ENCODE assay signal across 8 mouse cellular contexts in the genomic region with DNA sequence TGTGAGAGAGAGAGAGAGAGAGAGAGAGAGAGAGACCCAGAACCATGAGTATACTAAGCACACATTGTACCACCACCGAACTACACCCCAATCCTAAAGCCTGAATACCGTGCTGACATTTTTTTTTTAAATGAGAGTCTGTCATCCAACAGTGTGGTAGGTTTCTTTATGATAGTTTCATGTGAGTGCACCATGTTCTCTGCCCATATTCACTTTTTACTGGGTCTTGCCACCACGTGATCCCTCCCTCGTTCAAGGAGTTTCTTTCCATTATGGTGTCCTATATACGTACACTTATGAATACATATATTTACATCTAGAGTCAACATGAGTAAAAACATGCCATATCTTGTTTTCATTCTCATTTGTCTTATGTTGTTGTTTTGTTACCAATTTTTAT. TPM values are rescaled to one million over a fixed set of nuclear protein-coding genes. Genes with fewer than 3 reads are reported as not detected.
DNase-seq lines count a peak whose midpoint lies in the region; ATAC-seq and TF ChIP-seq lines count a peak whose summit lies in the region.

No protein-coding gene starts in this region.

- TF ChIP-seq POLR2A in kidney, adult 2 months (IDR thresholded peaks at IDR 0.05; ENCODE audit: low read depth, low read length): no peak

- no peak for DNase-seq in kidney, adult 2 months
- DNase-seq in kidney, adult 8-10 months: no peak
- DNase-seq in cerebellum, adult 18-20 months: no peak
- no peak for DNase-seq in spleen, postnatal 36 days (ENCODE audit: low spot score in 2 of 2)

- peaks cover 25% of the 10 kb centered on the region for H3K4me1 ChIP-seq in kidney, adult 2 months (ENCODE audit: control insufficient read depth, insufficient read depth, low read length)
- H3K4me1 ChIP-seq in hindbrain, embryonic 16.5 days (ENCODE audit: control insufficient read depth, insufficient read depth, low read depth, low read length): no peaks in the 10 kb centered on the region
- peaks cover 8% of the 10 kb centered on the region; the same call in 1 of the 2 replicates for H3K4me1 ChIP-seq in midbrain, embryonic 12.5 days

- ATAC-seq in activated CD4-positive, CD25-positive, alpha-beta regulatory T cell, adult 4 months: peak; percentile 34
- ATAC-seq in hindbrain, embryonic 16.5 days: no peak
- no peak for ATAC-seq in midbrain, embryonic 12.5 days (ENCODE audit: low FRiP score, low read depth)
- ATAC-seq in erythroid progenitor cell, adult 5-6 weeks (replicated peaks; ENCODE audit: low FRiP score, poor library complexity, severe bottlenecking): no peak

- peak overlapping the region; percentile 97 for H3K4me2 ChIP-seq in hindbrain, embryonic 16.5 days (ENCODE audit: low read length)
- H3K4me2 ChIP-seq in midbrain, embryonic 12.5 days (replicated peaks): peak overlapping the region; percentile 97

- WGBS in kidney, adult 2 months: 48% methylated on average over 5 of the region's 5 CpGs
- WGBS in hindbrain, embryonic 16.5 days: 78% methylated on average over 5 of the region's 5 CpGs
- 81% methylated on average over 5 of the region's 5 CpGs for WGBS in midbrain, embryonic 12.5 days

- no peaks in the 10 kb centered on the region for H3K9me3 ChIP-seq in hindbrain, embryonic 16.5 days (ENCODE audit: control insufficient read depth, low read length)
- H3K9me3 ChIP-seq in midbrain, embryonic 12.5 days: no peaks in the 10 kb centered on the region

- H3K36me3 ChIP-seq in kidney, adult 2 months (ENCODE audit: control insufficient read depth, insufficient read depth, low read length): no peaks in the 10 kb centered on the region
- H3K36me3 ChIP-seq in hindbrain, embryonic 16.5 days (ENCODE audit: control insufficient read depth, insufficient read depth, low read length): no peaks in the 10 kb centered on the region
- no peaks in the 10 kb centered on the region for H3K36me3 ChIP-seq in midbrain, embryonic 12.5 days

- H3K9ac ChIP-seq in hindbrain, embryonic 16.5 days (ENCODE audit: low read depth, low read length): no peak overlapping the region
- H3K9ac ChIP-seq in midbrain, embryonic 12.5 days (replicated peaks): no peak overlapping the region; the same call in 1 of the 2 replicates

- H3K27ac ChIP-seq in kidney, adult 2 months (ENCODE audit: insufficient read depth, low read depth, low read length): peak overlapping the region; percentile 80
- no peak overlapping the region for H3K27ac ChIP-seq in hindbrain, embryonic 16.5 days (ENCODE audit: low read depth, low read length)
- no peak overlapping the region for H3K27ac ChIP-seq in midbrain, embryonic 12.5 days (replicated peaks)

- TF ChIP-seq CTCF in kidney, adult 2 months (conservative IDR thresholded peaks at IDR 0.05; ENCODE audit: insufficient read depth, insufficient read length, low read depth, low read length): no peak

- no peaks in the 10 kb centered on the region for H3K27me3 ChIP-seq in kidney, adult 2 months (replicated peaks; ENCODE audit: control insufficient read depth, insufficient read depth, low read length)
- no peaks in the 10 kb centered on the region for H3K27me3 ChIP-seq in hindbrain, embryonic 16.5 days (replicated peaks; ENCODE audit: control insufficient read depth, insufficient read depth, low read length)
- peaks cover 5% of the 10 kb centered on the region; the same call in 1 of the 2 replicates for H3K27me3 ChIP-seq in midbrain, embryonic 12.5 days

- H3K4me3 ChIP-seq in kidney, adult 2 months (ENCODE audit: insufficient read depth, low read depth, low read length): peak overlapping the region; percentile 85
- peak overlapping the region; percentile 72 for H3K4me3 ChIP-seq in hindbrain, embryonic 16.5 days (ENCODE audit: low read length)
- H3K4me3 ChIP-seq in midbrain, embryonic 12.5 days: peak overlapping the region; percentile 57; the same call in 1 of the 2 replicates

RNA-seq across cellular contexts. Expression of a gene that starts 0.9 kb away (rescaled TPM):
- 23.6 and 25.8 TPM in 2 replicates for polyA plus RNA-seq in kidney, adult 2 months (2012; rRNA removed)
- 10 to 100 TPM; 16.9 to 20.9 TPM for polyA plus RNA-seq in activated CD4-positive, CD25-positive, alpha-beta regulatory T cell, adult 4 months (2017; shearing (Covaris generic))
- polyA plus RNA-seq in hindbrain, embryonic 16.5 days (2015; fragmentation: Nextera tagmentation; extraction: Ambion mirVana): 9.0 and 9.5 TPM in 2 replicates
- polyA plus RNA-seq in midbrain, embryonic 12.5 days (2016; fragmentation: Nextera tagmentation; extraction: Ambion mirVana): 4.2 and 6.1 TPM in 2 replicates
- 16.2 and 17.6 TPM in 2 replicates for total RNA-seq in erythroid progenitor cell, adult 5-6 weeks (2015; ENCODE audit: low replicate concordance)
- total RNA-seq in erythroid progenitor cell, adult 5-6 weeks (2017; ENCODE audit: low replicate concordance): 1.4 and 7.1 TPM in 2 replicates

RNA-seq across cellular contexts. Expression of a gene that starts 48.4 kb away (rescaled TPM):
- 307 and 333 TPM in 2 replicates for polyA plus RNA-seq in kidney, adult 2 months (2012; rRNA removed)
- 100 to 1,000 TPM; 387 to 403 TPM for polyA plus RNA-seq in activated CD4-positive, CD25-positive, alpha-beta regulatory T cell, adult 4 months (2017; shearing (Covaris generic))
- 331 and 360 TPM in 2 replicates for polyA plus RNA-seq in hindbrain, embryonic 16.5 days (2015; fragmentation: Nextera tagmentation; extraction: Ambion mirVana)
- polyA plus RNA-seq in midbrain, embryonic 12.5 days (2016; fragmentation: Nextera tagmentation; extraction: Ambion mirVana): 497 and 504 TPM in 2 replicates
- total RNA-seq in erythroid progenitor cell, adult 5-6 weeks (2015; ENCODE audit: low replicate concordance): 276 and 281 TPM in 2 replicates
- 204 and 271 TPM in 2 replicates for total RNA-seq in erythroid progenitor cell, adult 5-6 weeks (2017; ENCODE audit: low replicate concordance)
